Mouse (Mus musculus) brown adipose tissue, adult 24 weeks (tissue): ENCODE data around the gene Ptafr. TPM values are rescaled to one million over a fixed set of nuclear protein-coding genes. Genes with fewer than 3 reads are reported as not detected.
"Not testable (repeated sequence)": the region's sequence is repeated elsewhere in the genome, so short reads cannot be mapped to it uniquely, and the experiment has no call there.

Source experiments
- H3K27ac ChIP-seq: fragments of 200-500 bp; replicated peaks from 2 replicates; pipeline ENCODE4 v1.5.1; 2012; ENCODE audit warnings: low read depth, mild to moderate bottlenecking, low read length
- H3K4me1 ChIP-seq: fragments of 200-500 bp; 2 replicates; pipeline ENCODE4 v1.6.1; 2012; ENCODE audit warnings: low read length, mixed read lengths; ENCODE audit not compliant: control insufficient read depth, insufficient read depth, insufficient read length
- H3K4me3 ChIP-seq: fragments of 200-500 bp; 2 replicates; pipeline ENCODE4 v1.5.1; 2012; ENCODE audit warnings: low read depth, mild to moderate bottlenecking, low read length, moderate library complexity; ENCODE audit not compliant: insufficient read depth
- polyA plus RNA-seq: library from polyadenylated mRNA; stranded (reverse); fragments of >200 nt; gene quantifications from 2 replicates; pipeline ENCODE4 v1.2.4, GENCODE M21; 2012; ENCODE audit not compliant: missing spikeins, insufficient read depth, insufficient read length

Gene Ptafr
- polyA plus RNA-seq, 1 experiment, result 3.6 TPM

DNA sequence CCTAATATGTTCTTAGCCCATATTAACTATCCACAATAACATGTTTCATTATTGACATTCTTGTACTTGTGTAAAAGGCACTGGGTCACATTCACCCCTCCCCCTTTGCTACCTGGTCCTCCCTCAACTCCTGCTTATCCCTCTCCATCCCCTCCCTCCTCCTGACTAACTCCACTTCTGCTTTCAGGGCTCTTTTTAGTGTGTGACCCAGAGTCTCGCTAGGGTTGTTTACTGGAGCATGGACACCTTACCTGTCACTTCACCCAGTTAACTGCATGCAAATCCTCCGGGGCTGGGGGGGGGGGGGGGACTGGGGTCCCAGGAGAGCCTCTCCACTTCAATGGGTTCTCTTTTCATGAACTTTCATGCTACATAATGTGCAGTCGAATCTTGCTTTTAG lies 19.9 kb downstream of the Ptafr start:
- H3K27ac ChIP-seq, result no peak overlapping the region
- H3K4me3 ChIP-seq, result no peak overlapping the region
- H3K4me1 ChIP-seq, result no peaks in the 10 kb centered on the region

DNA sequence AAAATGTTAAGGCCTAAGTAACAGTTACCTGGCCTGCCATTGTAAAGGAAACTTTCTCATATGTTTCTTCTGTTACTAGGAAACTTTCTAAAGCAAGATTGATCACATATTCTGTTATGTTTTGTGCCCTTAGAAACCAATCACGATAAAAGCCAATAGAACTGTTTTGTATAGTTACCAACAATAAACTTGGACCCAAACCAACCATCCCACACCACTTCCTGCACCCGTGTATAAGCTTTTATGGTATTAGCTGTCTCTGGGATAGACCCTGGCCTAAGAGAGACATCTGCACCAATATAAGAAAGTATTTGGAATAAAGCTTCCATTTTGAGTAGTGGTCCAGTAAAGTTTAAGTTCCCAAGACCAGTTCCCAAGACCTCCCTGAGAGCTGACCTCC lies 21.1 kb downstream of the Ptafr start:
- Histone ChIP-seq H3K4me1 (no peaks in the 10 kb centered on the region), H3K4me3 (no peak overlapping the region), H3K27ac (no peak overlapping the region)

DNA sequence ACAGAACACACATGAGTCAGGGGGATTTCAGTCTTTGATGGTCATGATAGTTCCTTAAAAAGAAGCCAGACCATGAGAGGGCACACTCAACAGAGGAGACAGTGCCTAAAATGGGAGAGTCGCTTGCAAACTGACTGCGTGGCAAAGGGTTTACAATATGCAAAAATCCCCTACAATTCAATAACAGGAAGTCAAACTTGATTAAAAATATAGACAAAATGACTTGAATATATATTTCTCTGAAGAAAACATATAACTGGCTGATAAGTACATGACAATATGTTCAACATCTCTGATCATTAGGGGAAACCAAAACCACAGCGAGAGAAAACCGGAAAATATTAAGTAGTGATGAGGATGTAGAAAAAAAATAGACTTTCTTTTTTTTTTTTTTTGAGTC lies 22.4 kb downstream of the Ptafr start:
- Histone ChIP-seq H3K4me3 (no peak overlapping the region), H3K4me1 (no peaks in the 10 kb centered on the region), H3K27ac (no peak overlapping the region)

DNA sequence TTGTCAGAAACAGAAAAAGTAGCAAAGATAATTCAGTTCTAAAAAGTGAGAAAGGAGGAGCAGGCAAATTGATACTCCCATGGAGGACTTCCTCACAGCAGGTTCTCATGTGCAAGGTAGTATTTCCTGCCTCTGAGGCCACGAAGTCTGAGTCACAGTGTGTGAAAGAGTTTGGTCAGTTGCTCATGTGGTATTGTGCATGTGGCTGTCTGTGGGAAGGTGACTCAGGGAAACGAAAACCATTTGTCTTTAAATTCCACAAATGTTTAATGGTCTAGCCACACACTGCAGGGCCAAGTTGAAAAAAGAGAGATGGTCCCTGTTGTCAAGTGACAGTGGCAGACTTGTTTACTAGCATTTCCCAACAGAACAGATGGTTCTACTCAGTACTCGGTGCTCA lies 24.6 kb downstream of the Ptafr start:
- Histone ChIP-seq H3K4me3 (no peak overlapping the region), H3K4me1 (no peaks in the 10 kb centered on the region), H3K27ac (no peak overlapping the region)

GRCm38 (mm10) chr4:132590642-132591041 lies 26.8 kb downstream of the Ptafr start:
- no peak overlapping the region for H3K27ac ChIP-seq
- no peaks in the 10 kb centered on the region for H3K4me1 ChIP-seq
- no peak overlapping the region for H3K4me3 ChIP-seq

GRCm38 (mm10) chr4:132592958-132593357 lies 29.1 kb downstream of the Ptafr start:
- Histone ChIP-seq H3K27ac (peak overlapping the region; percentile 77), H3K4me1 (no peaks in the 10 kb centered on the region), H3K4me3 (no peak overlapping the region)

GRCm38 (mm10) chr4:132594191-132594590 lies 30.3 kb downstream of the Ptafr start:
- peak overlapping the region; percentile 53; the same call in 1 of the 2 replicates for H3K27ac ChIP-seq
- no peak overlapping the region for H3K4me3 ChIP-seq
- no peaks in the 10 kb centered on the region for H3K4me1 ChIP-seq

DNA sequence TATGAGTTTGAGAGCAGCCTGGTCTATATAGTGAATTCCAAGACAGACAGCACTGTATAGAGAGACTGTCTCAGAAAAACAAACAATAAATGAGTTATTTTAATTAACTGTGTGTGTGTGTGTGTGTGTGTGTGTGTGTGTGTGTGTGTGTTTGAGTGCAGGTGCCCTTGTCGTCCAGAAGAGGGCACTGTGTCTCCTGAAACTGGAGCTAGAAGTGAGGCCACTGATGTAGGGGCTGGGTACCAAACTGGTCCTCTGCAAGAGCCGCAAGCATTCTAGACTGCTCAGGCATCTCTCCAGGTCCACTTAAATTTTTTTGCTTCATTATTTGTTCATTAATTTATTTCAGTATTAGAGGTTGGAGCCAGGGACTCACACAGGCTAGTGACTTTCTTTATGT lies 35.0 kb downstream of the Ptafr start:
- no peaks in the 10 kb centered on the region for H3K4me1 ChIP-seq
- no peak overlapping the region for H3K4me3 ChIP-seq
- no peak overlapping the region for H3K27ac ChIP-seq

- Histone ChIP-seq H3K4me1 (no peaks in the 10 kb centered on the region), H3K27ac (no peak overlapping the region), H3K4me3 (no peak overlapping the region)
These were observed 35.9 kb downstream of the Ptafr start for GRCm38 (mm10) chr4:132599764-132600163.

DNA sequence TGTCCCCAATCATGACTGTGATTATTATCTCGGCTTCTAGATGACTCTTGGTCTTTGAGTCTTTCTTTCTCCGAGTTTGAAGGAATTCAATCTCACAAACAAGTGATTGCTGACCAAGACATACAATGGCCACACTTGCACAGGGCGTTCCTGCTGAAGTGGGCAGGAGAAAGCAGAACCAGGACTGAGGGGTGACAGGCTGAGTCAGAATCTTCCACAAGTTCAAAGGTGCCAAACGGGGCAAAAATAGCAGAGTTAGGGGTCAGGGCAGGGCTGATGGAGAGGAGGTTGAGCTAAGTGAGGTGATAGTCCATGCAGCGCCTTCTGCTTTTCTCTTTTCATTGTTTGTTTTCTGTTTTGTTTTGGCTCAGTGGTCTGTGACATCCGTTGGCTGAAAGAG lies 36.6 kb downstream of the Ptafr start:
- no peaks in the 10 kb centered on the region for H3K4me1 ChIP-seq
- peak overlapping the region; percentile 45; the same call in 1 of the 2 replicates for H3K27ac ChIP-seq
- no peak overlapping the region for H3K4me3 ChIP-seq

- H3K4me3 ChIP-seq, H3K4me1 ChIP-seq: not testable (repeated sequence)
- peak overlapping the region; percentile 39 for H3K27ac ChIP-seq
These were observed 37.4 kb downstream of the Ptafr start for GRCm38 (mm10) chr4:132601242-132601641.

- Histone ChIP-seq H3K4me3 (no peak overlapping the region), H3K27ac (no peak overlapping the region), H3K4me1 (no peaks in the 10 kb centered on the region)
These were observed 39.6 kb downstream of the Ptafr start for GRCm38 (mm10) chr4:132603468-132603867.

GRCm38 (mm10) chr4:132605816-132606215 lies 41.9 kb downstream of the Ptafr start:
- Histone ChIP-seq H3K27ac (peak overlapping the region; percentile 75), H3K4me3 (no peak overlapping the region), H3K4me1 (no peaks in the 10 kb centered on the region)

GRCm38 (mm10) chr4:132608147-132608546 lies 44.3 kb downstream of the Ptafr start:
- no peaks in the 10 kb centered on the region for H3K4me1 ChIP-seq
- H3K4me3 ChIP-seq, result no peak overlapping the region
- 0 out of 2 replicates have a peak overlapping the region, but pooled peaks have one; percentile 21 for H3K27ac ChIP-seq

GRCm38 (mm10) chr4:132610301-132610984 lies 46.6 kb downstream of the Ptafr start:
- 0 out of 2 replicates have a peak overlapping the region, but pooled peaks have one; percentile 29 for H3K27ac ChIP-seq
- H3K4me3 ChIP-seq, result no peak overlapping the region
- H3K4me1 ChIP-seq, result no peaks in the 10 kb centered on the region

DNA sequence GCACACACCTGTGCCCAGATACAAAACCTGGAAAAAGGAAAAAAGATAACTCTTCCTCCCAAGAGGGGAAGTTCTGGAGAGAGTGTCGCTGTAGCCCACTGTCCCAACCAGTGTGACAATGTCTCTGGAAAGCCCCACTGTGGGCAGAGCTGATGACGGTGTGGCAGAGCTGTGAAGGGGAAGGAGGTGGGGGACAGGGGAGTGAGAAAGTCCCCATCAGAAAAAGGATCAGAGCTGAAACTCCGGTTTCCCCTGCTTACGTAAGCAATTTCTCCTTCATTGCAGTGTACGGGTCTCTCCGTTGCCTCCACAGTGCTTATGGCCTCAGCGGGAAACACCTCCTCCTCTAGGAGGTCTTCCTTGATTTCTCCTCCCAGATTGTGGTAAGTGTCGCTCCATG lies 47.5 kb downstream of the Ptafr start:
- Histone ChIP-seq H3K4me1 (no peaks in the 10 kb centered on the region), H3K4me3 (no peak overlapping the region), H3K27ac (peak overlapping the region; percentile 11)
